Mouse (Mus musculus) telencephalon, adult 2 months (tissue): ENCODE data around the gene Miox.

Source experiments
- DNase-seq: peaks from one replicate; pipeline ENCODE4 v3.0.0-alpha.2; 2011; ENCODE audit warnings: low read depth, low spot score

Miox gene

DNA sequence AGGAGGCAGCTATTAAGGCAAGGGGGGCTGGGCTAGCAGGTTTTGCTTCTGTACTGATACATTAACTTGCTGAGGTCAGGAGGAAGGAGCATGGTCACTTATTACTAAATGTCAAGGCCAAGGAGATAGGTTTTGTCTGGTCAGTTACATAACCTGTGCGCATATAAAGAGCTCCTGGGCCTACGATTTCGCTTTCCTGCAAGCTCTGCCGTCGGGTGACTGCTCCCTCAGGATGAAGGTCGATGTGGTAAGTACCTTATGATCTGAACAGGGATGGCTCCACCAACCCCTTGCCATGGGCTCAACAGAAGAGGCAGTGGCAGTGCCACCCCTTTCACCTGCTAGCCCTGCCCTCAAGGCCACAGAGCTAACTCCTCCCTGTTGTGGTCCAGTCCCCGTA, at the start of gene Miox:
Gene Miox (plus strand): TSS at position 128 of the 400 bp plus-strand sequence.
- DNase-seq: no peak

DNA sequence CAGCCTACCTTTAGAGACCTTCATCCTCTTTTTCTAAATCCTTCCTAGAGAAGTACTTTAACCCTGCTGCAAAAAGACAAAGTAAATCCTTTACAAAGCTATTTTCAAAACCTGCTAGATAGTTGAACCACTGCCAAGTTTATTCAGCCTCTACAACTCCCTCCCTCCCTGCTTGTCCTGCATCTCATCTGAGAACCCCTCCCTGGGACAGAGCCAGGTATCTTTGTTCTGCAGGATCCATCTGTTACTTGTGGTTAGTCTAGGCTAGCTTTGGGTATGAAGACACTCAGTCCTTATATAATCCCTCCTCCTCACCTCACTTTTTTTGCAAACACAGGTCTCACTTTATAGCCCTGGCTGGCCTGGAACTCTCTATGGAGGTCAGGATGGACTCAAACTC, 49.2 kb upstream of the Miox start:
- peak; percentile 78 for DNase-seq

DNA sequence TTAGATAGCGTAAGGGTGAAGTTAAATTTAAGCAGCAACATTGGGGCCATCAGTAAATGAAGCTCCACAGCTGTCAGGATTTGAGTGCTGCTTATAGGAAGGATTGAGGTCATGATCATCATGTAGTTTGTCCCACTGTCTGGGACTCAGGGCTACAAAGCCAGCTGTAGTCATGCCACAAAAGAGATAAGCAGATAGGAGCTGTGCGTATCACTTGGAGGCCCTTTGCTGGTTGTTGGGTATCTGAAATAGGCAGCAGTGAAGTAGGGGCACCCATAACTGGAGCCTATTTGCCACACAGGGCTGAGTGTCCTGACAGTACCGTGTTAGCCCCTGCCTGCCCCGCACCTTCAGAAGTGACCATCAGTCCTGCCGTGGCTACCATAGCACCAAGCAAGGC, 48.7 kb upstream of the Miox start:
- no peak for DNase-seq

DNA sequence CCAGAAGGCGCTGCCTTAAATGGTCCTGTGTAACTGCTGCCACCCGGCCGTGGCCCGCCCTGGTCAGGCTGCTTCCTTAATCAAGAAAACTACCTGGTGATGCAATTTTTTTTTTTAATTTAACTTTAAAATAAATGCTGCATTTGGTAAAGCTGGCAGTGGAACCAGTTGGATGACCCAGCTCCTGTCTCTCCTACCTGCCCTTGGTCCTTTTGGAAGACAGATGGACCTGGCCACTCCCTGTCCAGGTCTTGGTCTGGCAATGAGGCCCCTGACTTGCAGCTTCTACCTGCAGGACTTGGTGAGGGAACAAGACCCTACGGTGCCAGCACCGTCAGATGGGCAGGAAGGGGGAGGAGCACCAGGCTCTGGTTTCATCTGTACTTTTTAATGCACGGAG, 48.1 kb upstream of the Miox start:
- no peak for DNase-seq

DNA sequence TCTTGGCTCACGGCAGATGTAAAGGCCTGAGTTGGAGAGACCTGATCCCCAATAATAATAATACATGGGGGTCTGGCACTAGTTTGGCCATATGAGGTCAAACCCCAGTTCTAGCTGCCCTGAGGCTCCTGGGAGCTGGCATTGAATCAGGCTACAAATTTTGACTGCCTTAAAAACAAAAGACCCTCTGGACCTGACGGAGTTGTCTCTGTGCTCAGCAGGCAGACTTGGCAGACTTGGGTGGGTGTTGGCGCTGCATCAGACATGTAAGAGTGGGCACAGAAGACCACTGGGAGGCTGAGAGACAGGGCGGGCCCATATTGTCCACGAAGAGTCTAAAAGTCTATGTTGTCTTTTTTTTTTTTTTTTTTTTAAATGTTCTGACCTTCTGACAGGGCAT, 47.6 kb upstream of the Miox start:
- no peak for DNase-seq

DNA sequence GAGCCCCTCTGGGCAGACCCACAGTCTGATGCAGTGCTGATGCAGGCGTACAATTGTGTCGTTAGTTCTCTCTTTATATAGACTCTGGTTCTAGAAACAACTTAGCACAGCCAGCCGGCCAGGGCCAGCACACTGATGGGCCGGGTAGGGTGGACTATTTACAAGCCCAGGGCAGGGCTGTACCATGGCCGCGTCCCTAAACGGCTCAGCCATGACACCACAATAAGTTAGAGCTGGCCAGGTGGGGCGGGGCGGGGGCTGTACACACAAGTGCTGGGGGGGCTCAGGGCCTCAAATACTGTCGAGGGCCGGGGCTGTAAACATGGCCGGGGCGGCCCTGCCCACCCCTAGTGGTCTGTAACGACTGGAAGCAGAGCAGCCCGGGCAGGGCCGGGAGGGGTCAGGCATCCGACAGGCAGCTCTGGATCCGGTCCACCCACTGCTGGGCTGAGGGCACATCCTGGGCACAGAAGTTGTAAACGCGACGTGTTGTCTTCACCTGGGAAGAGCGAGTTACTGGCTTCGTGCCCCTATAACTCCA, 45.9 kb upstream of the Miox start:
- DNase-seq: no peak

DNA sequence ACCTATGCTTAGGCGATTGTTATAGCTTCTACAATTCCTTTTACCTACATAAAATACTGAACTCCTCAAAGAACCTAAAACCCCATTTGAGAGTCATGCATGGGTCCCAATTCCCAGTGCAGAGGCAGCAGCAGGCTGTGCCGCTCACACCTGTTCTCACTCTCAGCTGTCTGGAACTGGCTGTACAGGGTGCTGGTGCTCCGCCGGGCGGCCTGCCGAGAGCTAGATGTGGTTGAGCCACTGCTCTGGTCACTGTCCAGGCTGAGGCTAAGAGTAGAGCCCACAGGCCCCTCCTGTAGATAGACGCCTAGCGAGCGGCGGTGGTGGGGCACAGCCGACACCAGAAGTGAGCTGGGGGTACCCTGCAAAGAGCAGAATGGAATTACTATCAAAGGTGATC, 44.7 kb upstream of the Miox start:
- no peak for DNase-seq

DNA sequence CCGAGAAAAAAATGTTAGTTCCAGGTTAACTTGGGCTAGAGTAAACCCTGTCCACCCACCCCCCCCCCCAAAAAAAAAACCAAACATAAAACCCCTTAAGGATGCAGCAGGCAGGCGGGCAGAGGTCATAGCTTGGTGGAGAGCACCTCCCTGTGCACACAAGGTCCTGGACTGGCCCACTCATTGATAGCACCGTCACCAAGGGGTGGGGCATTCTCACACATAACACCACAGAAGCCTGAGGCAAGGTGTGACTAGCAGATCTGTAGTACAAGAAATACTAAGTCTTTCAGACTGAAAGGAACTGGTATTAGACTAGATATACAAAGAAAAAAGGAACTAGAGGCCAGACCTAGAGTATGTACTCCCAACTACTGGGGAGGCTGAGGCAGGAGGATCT, 42.7 kb upstream of the Miox start:
- DNase-seq: no peak

DNA sequence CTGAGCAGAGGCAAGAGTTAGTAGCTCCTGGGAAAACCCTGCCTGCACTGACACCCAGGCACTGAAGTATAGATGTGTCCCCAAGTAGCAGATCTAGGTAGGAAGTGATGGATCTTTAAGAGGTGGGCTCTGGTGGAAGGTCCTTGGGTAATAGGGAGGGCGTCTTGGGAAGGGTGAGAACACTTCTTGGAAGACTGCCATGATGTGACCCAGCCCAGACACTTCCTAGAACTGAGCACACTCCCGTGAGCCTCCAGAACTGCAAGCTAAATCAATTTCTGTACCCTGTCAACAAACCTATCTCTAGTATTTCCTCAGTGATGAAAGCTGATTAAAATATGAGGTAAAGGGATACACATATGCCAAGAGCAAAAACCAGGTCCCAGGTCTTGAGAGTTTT, 41.4 kb upstream of the Miox start:
- no peak for DNase-seq

DNA sequence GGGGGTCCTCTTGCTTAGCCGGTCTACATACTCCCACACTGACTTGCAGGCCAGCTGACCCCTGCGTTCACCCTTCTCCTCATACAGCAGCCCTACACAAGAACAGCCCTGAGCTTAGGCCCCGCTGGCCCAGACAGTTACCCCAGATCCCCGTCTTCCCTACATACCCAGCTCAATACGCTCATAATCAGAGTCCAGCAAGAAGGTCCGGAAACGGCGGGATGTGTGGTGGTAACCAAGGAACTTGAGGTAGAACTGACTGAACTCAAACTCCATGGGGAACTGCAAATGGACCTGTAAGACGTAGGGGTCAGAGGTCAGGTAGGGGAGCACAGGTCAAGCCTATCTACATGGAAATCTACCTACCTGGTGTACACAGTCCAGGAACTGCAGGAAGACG, 40.4 kb upstream of the Miox start:
- no peak for DNase-seq

DNA sequence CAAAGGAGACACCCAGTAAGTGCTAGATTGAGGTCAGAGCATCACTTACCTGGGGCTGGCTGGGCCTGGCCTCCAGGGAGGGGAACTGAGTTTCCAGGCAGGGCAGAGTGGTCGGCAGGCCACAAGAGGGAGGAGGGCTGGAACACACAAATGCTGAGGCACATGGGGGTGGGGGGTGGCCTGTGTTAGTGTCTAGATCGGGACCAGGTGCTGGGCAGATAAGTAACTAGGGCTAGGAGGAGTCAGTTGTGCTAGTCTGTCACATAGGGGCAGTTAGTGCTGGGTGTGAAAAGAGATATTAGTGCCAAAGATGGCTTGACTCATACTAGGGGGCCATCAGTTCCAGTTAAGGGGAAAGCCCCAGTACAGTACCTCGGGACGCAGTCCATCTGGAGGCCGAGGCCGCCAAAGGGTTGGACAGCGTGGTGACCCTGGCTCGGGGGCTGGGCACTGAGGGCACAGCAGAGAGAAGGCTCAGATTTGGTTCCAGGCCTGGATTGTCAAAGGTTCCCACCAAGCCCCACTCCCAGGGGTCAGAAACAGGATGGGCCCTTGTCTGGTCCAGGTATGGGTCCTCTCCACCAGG, 38.5 kb upstream of the Miox start:
- DNase-seq: no peak

DNA sequence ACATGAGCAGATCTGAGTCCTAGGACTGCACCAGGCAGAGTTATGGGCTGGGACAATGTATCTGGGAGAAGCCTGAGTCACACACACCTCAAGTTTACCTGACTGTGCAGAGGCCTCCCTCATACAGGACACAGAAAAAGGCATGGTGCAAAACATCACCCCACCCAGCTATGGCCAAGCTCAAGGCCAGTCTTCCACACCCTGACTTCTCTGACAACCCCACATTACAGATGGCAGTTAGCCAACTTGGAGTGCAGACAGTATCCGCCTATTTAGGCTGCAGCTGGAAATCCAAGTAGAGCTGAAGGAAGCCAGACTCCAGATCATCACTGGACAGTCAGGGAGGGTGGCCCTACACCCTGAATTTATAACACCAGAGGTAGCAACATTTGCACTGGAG, 37.7 kb upstream of the Miox start:
- no peak for DNase-seq

DNA sequence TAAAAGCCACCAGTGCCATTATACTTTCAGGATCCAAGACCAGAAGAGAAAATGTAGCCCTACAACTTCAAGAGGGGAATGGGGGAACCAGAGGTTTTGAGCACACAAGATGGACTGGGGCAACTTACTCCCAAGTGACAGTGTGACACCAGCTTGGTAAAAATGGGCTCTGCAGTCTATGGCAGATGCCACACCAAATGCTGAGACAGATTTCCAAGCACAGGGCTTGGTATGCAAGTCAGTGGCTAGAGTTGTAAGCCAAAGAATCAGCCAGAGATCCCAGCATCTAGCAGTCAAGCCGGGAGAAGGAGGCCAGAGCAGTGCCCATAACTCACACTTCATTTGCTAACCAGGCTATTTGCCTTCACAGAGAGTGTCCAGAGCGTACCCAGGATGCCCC, 36.5 kb upstream of the Miox start:
- no peak for DNase-seq

DNA sequence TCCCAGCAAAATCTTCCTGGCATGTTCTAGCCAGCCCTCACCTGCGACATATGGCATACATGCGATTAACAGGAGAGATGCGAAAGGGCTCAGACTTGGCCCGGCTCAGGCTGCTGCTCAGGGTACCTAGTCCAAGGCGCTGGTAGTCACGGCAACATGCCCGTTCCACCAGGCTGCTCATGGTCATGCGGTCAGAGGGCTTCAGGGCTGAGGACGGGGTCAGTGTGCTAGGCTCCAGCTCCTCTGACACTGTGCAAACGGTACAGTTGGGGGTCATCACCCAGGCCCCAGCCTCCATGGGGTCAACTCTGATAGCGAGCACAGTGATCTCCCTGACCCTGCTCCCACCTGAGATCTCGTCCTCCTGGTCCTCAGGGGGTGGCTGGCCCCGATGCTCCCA, 34.0 kb upstream of the Miox start:
- no peak for DNase-seq

DNA sequence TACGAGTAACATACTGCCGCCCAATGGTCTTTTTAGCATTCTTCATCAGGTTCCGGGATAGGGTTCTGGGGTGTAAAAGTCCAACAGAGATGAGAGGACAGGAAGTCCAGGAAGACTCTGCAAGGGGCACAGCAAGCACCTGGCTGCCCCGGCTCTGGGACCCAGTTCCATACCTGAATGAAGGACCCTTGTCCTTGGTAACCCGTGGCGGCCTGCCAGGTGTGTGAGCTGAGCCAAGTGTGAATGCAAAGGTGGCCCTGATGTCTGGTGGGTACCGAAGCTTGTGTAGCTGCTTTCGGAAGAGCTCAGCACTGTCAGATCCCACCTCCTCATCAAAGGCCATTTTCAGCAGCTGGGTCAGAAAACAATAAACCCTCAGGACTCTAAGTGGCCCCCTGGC, 33.6 kb upstream of the Miox start:
- DNase-seq: no peak

DNA sequence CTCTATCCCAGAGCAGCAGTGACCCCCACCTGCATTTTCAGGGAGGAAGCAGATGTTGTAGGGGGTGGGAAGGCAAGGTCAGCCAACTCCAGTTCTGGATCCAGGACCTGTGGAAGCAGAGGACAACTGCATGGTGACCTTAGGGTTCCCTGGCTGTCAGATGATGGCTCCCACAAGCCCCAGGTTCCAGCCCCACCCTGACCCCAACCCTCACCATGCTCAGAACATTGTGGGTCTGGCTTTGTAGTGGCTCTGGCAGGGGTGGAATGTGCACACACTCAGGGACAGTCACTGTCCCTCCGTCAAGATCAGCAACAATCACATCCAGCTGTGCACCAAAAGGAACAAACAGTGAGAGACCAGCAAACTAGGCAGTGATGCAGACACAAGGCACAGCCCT, 28.2 kb upstream of the Miox start:
- no peak for DNase-seq

DNA sequence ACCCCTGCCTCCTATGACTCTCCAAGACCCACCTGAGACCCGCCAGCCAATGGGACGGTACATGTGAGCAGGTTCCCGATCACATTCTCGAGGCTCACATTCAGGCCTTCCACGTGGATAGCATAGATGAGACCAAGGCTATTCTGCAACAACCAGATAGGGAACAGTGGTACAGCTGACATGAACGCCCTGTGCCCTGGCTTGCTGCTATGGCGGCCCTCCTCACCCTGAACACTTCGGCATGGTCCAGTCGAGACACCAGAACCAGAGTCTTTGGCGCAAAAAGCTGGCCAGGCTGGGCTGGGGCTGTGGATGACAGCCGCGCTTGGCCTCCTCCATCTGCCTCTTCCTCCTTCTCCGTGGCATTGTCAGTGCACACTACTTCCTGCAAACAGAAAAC, 26.7 kb upstream of the Miox start:
- no peak for DNase-seq

DNA sequence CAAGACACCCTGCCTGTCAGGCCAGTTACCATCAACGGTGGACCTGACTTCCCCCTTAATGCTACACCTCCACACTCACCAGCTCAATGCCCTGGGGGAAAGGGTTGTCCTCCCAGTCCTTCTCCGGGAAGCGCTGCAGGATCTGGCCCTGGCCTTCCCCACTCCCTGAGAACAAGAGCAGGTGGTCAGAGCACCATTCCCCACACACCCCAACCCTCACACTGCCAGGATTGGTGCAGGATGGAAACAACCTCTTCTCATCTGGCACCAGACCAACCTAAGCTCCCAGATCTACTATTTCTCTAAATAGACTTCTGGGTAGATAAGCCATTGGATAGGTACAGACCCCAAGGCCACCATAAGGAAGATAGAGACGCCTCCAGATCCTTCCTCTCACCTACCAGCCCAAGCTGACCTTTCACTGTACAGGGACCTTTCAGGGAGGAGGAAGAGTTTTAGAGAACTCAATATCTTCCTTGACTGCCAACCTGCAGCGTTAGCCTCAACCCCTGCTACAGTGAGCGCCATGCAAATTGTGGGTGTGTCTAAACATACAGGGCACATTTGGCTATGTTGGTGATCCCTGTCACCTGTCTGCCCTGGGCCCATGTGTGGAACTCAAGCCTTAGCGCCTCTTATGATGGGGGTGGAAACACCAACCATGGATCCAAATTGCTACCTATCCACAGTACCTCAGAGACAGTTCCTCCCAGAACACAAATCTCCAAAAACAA, 25.6 kb upstream of the Miox start:
- no peak for DNase-seq

DNA sequence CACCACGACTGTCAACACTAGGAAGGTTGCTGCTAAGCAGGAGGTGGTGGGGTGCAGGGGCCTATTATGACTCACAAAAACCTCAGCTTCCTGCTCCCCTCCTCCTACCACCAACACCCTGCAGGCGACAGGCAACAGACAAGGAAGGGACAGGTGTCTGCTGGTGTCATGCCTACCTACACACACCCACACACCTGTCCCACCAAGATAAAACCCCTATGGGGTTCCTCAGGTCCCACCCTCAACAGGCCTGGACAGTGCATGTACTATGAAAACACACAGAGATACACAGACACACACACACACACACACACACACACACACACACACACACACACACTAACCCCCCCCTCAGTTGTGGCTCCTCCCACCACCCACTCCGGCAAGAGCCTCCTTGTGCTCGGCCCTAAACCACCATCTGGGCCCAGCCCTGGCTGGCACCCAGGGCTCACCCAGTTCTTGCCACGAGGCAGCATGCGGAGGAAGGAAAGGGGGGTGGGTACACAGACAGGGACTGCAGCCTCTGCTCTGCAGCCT, 24.2 kb upstream of the Miox start:
- peak; percentile 85 for DNase-seq

DNA sequence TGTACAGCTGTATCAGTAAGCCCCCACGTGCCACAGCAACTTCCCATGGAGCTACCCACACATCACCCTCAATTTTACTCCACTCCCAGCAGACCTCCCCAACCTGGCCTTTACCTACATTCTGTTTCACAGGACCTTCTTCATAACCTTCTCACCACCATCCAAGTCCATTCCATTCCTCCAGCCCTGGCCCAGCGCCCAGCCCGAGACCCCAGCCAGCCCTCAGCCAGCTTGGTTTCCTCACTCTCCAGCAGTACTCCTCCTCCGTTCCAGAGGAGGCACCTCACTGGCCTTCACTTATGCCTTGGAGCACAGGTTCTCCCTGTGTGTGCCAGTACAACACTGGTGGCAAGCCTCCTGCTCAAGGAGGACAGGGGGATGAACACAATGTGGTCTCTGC, 20.8 kb upstream of the Miox start:
- DNase-seq: no peak

DNA sequence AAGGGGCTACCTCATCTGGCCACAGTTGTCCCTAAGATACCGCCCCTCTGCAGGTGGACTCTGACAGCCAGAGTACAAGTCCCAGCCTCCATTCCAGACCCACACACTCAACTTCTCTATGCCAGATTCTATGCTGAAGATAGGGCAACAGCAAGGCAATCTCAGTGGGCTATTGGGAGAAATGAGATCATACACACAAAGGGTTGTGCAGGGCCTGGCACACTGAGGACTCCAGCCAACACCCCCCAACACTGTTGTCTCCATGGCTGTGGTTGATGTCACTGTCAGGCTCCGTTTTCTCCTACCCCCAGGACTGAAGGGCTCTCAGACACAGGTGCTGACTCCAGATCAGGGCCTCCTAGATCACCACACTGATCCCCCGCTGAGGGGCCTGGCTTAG, 20.1 kb upstream of the Miox start:
- DNase-seq: no peak

DNA sequence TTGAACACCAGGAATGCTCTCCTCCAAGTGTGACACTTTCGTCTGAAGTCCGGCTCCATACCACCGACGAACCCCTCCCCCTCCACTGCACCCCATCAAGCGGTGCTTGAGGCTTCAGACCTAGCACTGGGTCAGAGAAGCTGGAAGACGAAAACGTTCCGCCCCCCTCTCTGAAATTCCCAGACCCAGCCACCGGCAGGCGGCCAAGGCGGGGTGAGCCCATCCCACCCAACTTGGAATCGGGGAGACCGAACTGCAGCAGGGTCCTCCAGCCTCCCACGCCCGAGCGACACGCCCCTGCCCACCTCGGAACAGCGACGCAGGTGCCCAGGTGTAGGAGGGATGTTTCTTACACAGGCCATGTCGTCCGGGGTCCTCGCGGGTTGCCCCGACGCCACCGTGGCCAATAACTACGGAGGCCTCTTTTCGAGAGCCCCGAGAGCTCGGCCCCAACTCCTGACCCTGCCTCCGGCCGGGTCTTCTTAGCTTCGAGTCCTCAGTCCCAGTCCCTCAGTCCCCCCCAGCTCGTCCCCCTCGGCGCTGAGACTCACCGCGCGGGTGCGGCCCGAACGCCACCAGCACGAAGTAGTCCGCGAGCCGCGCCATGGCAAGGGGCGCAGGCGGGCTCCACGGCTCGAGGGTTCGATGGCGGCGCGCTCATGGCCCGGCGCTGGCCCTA, 19.5 kb upstream of the Miox start:
- no peak for DNase-seq
